Mouse (Mus musculus) ZHBTc4 (cell line): ENCODE measurements around the gene 0610010F05Rik.
A peak's percentile ranks its signal among the peaks of the same experiment; 100 is the strongest.

ENCODE experiments used
- DNase-seq: peaks from one replicate; pipeline ENCODE4 v3.0.0-alpha.2; 2011; ENCODE audit warnings: low read depth, low spot score

Gene 0610010F05Rik

GRCm38 (mm10) chr11:23565761-23566160, 67.7 kb downstream of the 0610010F05Rik start:
- peak; percentile 86 for DNase-seq

- peak; percentile 28 for DNase-seq
Observed at GRCm38 (mm10) chr11:23557039-23557630, 76.3 kb downstream of the 0610010F05Rik start.

- DNase-seq, result no peak
Observed at GRCm38 (mm10) chr11:23537446-23537845, 96.0 kb downstream of the 0610010F05Rik start.

- peak; percentile 31 for DNase-seq
Observed at GRCm38 (mm10) chr11:23520473-23521205, 112.8 kb downstream of the 0610010F05Rik start, which contains the start of gene 1700093K21Rik. 1700093K21Rik (minus strand) TSS chr11:23521155.

GRCm38 (mm10) chr11:23518981-23519380, 114.5 kb downstream of the 0610010F05Rik start:
- no peak for DNase-seq

GRCm38 (mm10) chr11:23515315-23515714, 118.1 kb downstream of the 0610010F05Rik start:
- DNase-seq, result no peak
